Mouse (Mus musculus) heart, postnatal 10 days (tissue): ENCODE data around the gene Mff. TPM values are rescaled to one million over a fixed set of nuclear protein-coding genes. Genes with fewer than 3 reads are reported as not detected.

ENCODE experiments used
- DNase-seq, 2 experiments: peaks; one replicate each; pipeline ENCODE4 v3.0.0; 2021
- intact Hi-C: fragments of 180-260 bp; cut with DNase I; formaldehyde crosslinking; loops from one replicate; pipeline ENCODE4 v1.15.1; 2025
- total RNA-seq, 2 experiments: library from RNA; stranded (reverse); gene quantifications; 2 replicates each; pipeline ENCODE4 v1.2.3; 2021

Gene Mff
- total RNA-seq = 100 to 1,000 TPM; 203 to 210 TPM

DNA sequence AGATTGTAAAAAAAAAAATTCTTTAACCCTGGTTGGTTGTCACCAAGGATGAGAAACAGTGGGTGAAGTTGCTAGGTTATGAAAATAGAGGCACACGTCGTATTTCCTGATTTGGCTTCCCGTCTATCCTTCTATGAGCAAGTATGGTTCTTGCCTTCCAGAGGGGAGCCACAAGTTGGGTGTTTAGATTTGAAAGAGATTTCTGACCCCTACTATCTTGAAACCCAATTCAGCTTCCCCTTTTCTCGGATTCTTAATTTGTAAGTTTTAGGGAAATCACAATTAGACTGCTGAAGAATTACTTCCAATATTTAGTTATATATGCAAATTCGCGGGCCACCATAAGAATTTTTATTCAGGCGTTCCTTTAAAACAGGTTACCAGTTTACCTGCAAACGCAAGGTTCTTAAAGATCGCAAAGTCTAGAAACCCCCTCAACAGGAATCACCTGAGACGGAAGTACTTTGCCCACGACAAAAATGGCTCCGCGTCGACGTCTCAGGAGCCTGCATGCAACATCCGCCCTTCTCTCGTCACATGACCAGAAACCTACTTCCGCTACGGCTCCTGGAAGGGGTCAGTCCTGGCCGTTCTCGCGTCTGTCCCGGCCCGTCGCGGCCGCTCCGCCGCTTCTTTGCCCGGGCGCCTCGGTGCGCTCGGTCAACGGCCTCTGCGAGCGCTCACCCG, at the start of gene Mff:
Gene Mff (plus strand): TSS at position 552 of the 687 bp plus-strand sequence.
- intact Hi-C loops = loop anchor here (10.0 kb wide), 1 partner anchor 410 kb away; the partner anchor contains the start of gene Rhbdd1
- peak; percentile 97 to 98 for DNase-seq

DNA sequence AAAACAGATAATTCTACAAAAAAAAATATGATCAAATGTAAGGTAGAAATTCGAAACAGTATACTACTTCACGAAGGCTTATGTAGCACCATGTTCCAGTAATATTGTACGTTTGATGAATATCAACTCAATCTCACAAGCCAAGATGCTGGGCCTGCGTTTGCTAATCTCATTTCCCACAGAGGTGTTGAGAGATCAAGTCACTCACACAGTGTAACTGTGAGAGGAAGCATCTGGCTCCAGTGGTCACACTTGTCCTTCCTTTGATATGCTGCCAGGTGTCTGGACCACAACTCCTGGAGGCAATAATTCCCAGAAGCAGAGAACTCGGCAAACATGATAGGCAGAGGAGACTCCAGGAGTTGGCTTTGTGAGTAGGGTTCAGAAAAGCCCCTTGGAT, 38.4 kb upstream of the Mff start:
- DNase-seq = no peak
- intact Hi-C loops = no loop called here

DNA sequence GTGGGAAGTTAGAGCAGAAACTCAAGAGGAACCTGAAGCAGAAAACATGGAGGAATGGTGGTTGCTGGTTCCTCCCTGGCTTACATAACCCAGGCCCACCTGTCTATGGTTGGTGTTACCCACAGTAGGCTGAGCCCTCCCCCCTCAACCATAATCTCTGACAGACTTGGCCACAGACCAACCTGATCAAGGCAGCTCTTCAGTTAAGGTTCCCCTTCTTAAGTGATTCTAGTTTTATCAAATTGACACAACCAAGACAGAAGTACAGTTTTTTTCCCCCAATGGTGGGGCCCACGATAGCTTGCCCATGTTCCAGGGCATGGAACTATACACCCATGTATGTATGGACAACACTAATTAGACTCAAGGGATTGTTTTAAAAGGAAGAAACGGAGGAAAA, 37.8 kb upstream of the Mff start:
- intact Hi-C loops = no loop called here
- DNase-seq = no peak

DNA sequence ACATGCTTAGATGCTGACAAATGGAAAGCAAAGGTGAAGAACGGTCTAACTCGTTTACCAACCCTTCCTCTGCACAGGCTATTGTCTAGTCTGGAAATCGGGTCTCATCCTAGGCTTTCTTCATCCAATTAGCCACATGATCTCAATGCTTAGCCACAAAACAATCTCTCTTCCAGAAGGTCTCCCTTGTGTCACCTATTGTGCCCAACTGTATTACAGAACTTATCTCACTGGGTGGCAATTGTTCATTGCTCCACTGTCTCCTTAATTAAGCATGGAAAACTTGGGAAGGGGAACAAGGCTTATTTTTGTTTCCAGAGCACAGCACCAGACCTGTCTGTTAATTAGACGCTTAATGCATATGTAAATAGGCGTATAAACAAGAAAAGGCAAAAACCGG, 36.8 kb upstream of the Mff start:
- intact Hi-C loops = no loop called here
- no peak for DNase-seq

DNA sequence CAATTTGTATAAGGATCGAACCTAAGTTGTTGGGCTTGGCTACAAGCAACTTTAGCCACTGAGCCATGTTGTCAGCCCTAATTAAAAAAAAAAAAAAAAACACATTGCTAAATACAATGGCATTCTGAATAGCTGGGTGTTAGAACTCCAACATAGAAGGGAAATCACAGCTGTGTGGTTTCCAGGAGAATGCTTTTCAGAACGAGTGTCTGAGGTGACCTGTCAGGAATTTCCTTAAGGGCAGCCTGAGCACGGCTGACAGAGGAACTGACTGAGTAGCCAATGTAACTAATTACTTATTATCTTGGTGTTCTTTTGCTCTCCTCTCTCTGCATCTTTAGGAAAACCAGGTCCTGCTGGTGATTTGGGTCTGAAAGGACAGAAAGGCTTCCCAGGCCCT, 28.8 kb upstream of the Mff start:
- intact Hi-C loops = no loop called here
- DNase-seq = no peak

DNA sequence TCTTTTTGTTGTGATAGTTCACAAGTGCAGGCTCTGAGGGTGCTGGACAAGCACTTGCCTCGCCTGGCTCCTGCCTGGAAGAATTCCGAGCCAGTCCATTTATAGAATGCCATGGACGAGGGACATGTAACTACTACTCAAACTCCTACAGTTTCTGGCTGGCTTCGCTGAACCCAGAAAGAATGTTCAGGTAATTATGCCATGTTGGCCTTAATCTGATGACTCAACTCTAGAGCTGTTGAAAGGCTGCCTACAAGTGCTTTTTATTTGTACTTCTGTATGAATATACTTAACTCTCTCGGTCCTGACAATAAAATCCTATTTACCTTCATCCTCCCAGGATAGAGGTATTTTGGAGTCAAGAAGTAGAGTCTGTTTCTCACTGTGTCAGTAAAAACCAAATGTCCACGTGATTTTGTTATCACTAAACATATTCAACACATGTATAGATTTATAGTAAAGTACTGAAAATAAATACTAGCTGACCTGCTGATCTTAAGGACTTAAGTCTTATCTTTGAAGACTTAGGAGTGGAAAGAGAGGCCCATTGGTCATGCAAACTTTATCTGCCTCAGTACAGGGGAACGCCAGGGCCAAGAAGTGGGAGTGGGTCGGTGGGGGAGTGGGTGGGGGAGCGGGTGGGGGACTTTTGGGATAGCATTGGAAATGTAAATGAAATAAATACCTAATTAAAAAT, 6.7 kb upstream of the Mff start:
- intact Hi-C loops = no loop called here

DNA sequence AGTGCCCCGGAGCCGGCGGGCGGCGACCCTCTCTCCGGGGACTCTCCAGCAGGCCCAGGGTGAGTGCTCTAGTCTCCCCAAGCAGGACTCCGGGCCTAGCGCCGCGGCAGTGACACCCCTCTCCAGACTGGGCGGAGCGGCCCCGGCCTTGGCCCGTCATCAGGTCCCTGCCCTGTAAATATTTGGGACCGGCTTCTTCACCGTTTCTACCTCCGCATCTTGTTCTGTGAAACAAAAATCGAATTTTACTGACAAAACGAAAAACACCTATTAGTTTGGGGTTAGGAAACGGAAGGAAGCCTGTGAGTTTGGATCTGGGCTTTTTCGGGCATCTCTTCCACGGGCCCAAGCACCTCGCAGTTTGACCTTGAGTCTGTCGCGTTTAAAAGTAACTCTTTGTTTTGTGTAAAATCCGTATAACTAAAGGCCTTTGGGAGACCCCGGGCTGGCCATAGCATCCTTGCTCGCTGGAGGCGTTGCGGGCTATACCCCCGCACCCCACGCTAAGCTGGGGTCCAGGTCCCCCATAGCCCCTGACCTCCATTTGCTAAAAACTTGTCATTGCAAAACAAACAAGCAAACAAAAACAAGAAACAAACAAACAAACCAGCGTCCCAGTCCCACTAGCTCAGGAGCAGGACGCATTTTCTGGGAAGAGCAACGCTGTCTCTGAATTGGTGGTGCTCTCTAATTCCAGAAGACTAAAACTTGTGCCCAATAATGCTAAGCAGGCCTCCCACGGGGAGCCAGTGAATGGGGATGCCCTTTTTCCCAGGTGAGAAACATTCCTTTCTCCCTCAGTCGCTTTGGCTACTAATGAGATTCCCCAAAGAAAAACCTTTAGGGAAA, 560 bp downstream of the Mff start:
- intact Hi-C loops = loop anchor here (10.0 kb wide), 1 partner anchor 410 kb away; the partner anchor contains the start of gene Rhbdd1
- DNase-seq = no peak

More for the DNA sequence above, 6.7 kb upstream of the Mff start:
- DNase-seq = no peak

DNA sequence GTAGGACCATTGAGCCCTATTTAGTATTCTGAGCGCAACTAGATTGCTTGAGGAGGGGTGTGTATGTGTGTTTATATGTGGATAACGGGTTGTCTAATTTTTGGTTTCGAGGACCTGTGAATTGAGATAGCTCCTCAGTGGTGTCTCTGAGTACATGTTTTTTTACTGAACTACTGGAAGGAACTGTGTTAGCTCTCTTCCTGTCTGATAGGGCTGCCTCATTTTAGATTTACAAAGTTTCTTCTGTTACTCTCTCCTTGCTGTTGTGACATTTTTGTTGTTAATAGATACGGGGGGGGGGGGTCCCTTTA, 1.1 kb downstream of the Mff start:
- DNase-seq = no peak
- intact Hi-C loops = loop anchor here (10.0 kb wide), 1 partner anchor 411 kb away; the partner anchor contains the start of gene Rhbdd1

DNA sequence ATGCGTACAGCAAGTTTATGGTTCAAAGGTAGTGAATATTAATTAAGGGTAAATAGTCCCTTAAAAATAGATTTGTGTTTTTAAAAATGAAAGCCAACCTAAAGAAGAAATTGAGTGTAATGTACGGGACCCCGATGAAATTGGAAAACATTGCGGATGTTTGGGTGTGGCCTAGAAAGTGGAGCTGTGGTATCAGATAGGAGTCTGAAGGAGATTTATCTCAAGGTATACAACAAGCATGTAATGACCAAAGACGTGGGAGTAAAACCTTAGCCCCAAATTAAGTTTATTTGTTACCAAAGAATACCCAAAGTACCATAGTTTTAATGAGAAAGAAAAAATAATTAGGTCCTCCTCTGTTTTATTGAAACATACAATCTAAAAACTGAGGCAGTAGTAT, 1.8 kb downstream of the Mff start:
- DNase-seq = no peak
- intact Hi-C loops = loop anchor here (10.0 kb wide), 1 partner anchor 412 kb away; the partner anchor contains the start of gene Rhbdd1

DNA sequence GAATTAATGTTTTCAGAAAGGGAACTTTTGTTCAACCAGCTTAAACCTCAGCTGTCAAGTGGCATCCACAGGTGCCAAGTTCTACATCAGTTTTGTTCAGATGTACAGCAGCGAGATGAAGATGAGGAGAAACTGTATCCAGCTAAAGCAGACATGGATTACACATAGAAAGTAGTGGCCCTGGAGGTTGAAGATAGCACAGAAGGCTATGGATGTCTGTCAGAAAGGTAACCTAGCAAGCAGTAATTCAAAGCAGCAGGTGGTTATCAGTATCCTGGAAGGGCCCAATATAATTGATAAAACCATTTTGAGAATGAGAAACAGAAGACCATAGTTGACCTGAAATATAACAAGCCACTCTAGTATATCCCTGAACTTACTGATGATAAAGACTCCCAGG, 8.7 kb downstream of the Mff start:
- intact Hi-C loops = no loop called here
- no peak for DNase-seq

DNA sequence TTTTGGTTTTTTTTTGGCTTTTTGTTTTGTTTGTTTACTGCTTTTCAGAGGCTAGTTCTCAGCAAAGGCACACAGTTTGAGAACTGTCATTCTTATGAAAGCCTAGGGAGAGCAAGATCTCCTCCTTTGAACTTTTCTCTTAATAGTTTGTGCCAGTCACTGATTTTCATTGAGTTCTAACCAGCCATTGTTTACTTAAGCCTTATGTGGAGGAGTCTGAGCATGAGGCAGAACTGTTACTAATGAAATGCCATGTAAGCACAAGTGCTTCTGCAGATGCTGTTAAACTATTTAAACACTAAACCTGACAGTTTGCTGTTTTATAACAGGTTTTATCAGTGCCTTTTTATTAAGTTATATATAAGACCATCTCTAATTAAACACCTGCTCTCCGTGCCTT, 13.4 kb downstream of the Mff start:
- intact Hi-C loops = no loop called here
- DNase-seq = no peak

DNA sequence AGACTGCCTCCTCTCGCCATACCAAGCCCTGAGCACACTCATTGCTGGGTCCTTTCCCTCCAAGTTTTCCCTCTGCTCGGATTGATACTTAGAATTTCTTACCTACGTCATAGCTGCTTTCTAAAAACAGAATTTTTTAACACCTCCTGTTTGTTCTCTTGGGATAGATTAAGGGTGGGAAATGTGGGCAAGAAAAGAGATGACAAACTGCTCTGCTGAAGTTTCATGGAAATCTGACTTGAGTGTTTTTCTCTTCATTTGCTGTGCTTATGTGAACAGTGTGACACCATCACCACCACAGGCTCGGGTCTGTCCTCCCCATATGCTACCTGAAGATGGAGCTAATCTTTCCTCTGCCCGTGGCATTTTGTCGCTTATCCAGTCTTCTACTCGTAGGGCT, 16.8 kb downstream of the Mff start:
- intact Hi-C loops = no loop called here
- no peak for DNase-seq

DNA sequence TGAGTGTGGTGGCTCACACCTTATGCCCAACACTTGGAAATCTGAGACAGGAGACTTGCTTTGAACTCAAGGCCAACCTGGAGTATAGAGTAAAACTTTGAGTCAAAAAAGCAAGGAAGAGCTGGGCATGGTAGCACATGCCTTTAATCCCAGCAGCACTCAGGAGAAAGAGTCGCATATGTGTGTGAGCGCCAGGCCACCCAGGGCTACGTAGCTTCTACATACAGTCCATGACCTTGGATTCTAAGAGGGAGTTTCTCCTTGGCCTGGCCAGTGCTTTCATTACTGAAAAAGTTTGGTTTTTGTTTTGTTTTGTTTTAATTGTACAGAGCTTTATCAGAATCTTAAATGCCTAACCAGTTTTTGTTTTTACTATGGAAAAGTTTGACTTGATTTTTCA, 19.3 kb downstream of the Mff start:
- intact Hi-C loops = no loop called here
- no peak for DNase-seq

DNA sequence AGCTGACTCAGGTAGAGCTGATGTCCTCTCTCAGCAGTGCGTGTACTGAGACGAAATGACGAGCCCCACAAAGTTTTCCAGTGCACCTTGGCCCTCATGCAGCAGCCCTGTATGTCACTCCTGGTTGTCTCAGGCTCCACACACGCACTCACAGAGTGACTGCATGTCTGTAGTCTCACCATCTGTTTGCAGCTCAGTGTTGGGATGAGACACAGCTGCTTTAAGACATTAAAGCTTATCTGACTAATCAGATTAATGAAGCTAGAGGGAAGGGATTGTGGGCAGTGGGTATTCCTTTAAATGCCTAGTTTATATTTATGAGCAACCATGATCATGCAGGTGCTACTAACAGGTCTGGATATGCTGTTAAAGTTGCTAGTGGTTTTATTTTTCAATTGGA, 21.7 kb downstream of the Mff start:
- DNase-seq = no peak
- intact Hi-C loops = no loop called here

DNA sequence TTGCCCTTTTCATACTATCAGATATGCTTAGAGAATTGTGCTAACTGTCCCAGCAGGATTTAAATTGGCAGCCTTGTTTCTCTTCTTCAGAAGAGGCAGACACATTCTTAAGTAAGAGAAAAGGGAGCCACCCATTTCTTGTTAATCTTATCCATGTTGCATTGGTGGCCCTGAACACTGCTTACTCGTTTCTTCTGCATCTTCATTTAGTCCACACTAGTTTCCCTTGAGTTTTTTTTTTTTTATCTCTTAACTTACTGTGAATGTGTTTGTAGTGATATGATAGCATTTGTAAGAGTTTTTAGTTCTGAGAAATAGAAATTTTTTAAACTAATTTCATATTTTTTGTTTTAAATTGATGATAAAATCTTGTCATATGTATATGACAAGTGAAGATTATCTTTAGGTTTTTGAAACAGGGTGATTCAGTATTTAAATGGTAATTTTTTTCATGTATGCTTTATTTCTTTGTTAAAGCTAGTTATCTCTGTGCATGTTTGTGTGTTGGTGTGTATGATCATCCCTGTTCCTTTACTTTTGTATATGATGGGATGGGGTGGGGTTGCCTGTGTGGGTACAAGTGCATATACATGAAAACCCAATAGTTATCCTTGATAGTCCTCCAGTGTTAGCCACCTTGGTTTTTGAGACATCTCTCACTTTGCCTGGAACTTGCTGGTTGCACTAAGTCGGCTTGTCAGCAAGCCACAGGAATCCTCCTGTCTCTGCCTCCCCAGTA, 23.2 kb downstream of the Mff start:
- intact Hi-C loops = no loop called here
- no peak for DNase-seq

DNA sequence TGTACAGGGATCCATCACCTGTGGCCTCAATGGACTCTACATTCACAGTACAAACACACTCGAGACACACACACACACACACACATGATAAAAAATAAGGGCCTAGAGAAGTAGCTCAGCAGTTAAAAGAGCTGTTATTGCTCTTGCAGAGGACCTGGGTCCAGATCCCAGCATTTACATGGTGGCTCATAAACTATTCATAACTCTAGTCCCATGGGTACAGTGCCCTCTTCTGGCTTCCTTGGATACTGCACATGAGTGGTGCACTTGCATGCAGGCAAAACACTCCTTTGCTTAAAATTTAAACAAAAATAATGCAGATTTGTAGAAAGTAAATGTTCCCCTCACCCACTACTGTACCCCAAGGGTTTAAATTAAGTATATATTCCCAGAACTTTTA, 34.8 kb downstream of the Mff start:
- DNase-seq = no peak
- intact Hi-C loops = no loop called here

DNA sequence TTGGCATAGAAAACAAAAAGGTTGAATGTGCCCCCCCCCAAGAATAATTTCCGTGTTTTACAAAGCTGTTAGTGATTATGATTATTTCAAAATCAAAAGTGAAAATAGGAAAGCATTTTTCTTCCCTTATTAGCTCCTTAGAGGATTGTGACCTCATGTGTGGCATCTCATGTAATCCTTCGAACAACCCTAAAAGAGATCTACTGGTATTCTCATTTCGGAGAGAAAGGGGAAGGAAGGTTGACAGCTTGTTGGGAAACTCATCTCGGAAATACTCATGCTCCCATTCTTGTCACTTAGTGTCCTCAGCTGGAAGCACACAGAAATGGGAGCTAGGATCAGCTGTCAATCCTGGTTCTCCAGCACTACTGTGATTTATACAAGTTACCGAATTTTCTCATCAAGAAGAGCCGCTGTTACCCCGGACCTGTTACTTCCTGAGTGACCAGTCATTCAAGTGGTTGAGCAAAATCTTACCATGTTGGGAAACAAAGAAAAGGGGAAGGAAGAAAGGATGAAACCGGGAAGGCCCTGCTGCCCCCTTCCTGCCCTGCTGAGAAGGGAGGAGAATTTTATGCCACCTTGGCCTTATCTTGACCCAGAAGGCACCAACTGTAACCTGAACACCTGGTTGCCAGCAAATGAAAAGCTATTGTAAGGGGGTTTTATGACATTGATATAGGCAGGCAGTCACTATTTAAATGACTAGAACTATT, 36.9 kb downstream of the Mff start:
- intact Hi-C loops = no loop called here
- DNase-seq = no peak

DNA sequence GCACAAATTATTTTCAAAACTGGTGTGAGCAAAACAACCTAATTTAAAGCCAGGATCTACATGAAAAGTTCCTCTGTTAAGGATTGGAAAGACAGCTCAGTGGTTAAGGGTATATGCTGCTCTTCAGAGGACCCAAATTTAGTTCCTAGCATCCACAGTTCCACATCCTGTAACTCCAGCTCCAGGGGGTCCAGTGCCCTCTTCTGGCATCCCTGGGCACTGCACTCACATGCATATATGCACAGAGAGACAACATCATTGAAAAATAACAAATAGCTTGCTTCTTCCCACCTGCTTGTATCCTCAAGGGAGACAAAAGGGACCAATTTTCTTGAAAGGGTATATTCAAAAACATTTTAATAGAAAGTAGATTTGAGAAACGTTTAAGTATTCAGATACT, 37.6 kb downstream of the Mff start:
- intact Hi-C loops = no loop called here
- no peak for DNase-seq

DNA sequence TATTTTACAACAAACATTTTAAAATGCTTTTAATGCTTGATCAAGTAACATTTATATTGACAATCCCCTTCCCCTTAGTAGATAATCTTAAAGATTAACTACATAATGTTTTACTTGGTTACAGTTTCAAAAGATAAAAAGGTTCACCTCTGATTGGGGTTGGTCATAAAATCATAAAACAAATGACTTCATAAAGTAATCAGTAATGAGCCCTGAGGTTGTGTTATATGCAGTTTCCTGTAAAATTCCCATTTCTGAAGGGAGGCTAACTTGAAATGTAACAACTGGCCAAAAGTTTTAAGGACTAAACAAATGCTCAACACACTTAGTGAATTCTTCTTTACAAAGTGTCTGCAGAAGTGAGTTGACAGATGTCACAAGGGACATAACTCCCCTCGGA, 41.5 kb downstream of the Mff start:
- intact Hi-C loops = no loop called here

DNA sequence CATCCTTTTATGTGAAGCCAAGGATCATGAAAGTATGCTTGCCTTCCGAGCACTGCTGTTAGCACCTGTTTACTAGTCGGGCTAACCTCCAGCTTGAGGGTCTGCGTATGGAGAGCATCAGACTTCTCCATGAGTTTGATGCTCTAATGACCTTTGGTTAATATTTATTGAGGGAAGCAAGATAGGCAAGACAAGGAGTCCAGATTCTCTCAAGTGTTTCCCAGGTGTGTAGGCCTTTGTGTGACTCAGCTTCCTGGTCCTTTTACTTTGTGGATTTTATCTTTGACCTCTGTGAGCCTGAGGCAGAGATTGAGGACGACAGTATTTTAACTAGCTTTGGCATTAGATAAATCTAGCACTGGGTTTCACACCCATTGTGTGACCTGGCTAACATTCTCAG, 42.0 kb downstream of the Mff start:
- intact Hi-C loops = no loop called here
- DNase-seq = no peak

More for the DNA sequence above, 41.5 kb downstream of the Mff start:
- DNase-seq = no peak
